Mouse (Mus musculus) midbrain, embryonic 16.5 days (tissue): Measurements from ENCODE around the gene Anks1. TPM values are rescaled to one million over a fixed set of nuclear protein-coding genes. Genes with fewer than 3 reads are reported as not detected.
"Not testable (repeated sequence)": the region's sequence is repeated elsewhere in the genome, so short reads cannot be mapped to it uniquely, and the experiment has no call there.

Experiments used
- ATAC-seq: fragments of 200-750 bp; cut with Nextera tagmentation; 2 replicates; pipeline ENCODE4 v1.8.0; 2017; ENCODE audit warnings: moderate TSS enrichment
- H3K27ac ChIP-seq: fragments of 300-500 bp; sonication (generic); 2 replicates; pipeline ENCODE4 v1.5.1; 2014; ENCODE audit warnings: mild to moderate bottlenecking, low read length, mixed read lengths
- H3K27me3 ChIP-seq: fragments of 300-500 bp; sonication (generic); 2 replicates; pipeline ENCODE4 v1.6.1; 2014; ENCODE audit warnings: low read depth, low read length, mixed read lengths; ENCODE audit not compliant: control insufficient read depth, insufficient read depth
- H3K36me3 ChIP-seq: fragments of 300-500 bp; sonication (generic); 2 replicates; pipeline ENCODE4 v1.6.1; 2014; ENCODE audit warnings: mild to moderate bottlenecking, low read length, moderate library complexity, mixed read lengths; ENCODE audit not compliant: control insufficient read depth, insufficient read depth
- H3K4me1 ChIP-seq: fragments of 300-500 bp; sonication (generic); 2 replicates; pipeline ENCODE4 v1.6.1; 2014; ENCODE audit warnings: mild to moderate bottlenecking, low read length, mixed read lengths; ENCODE audit not compliant: control insufficient read depth, insufficient read depth
- H3K4me2 ChIP-seq: fragments of 300-500 bp; sonication (generic); 2 replicates; pipeline ENCODE4 v1.6.1; 2014; ENCODE audit warnings: mild to moderate bottlenecking, low read length, mixed read lengths
- H3K4me3 ChIP-seq: fragments of 300-500 bp; sonication (generic); 2 replicates; pipeline ENCODE4 v1.5.1; 2014; ENCODE audit warnings: low read depth, mild to moderate bottlenecking, low read length, moderate library complexity, mixed read lengths
- H3K9ac ChIP-seq: fragments of 300-500 bp; sonication (generic); 2 replicates; pipeline ENCODE4 v1.6.1; 2014; ENCODE audit warnings: low read depth, low read length, mixed read lengths
- H3K9me3 ChIP-seq: fragments of 300-500 bp; sonication (generic); replicated peaks from 2 replicates; pipeline ENCODE4 v1.6.1; 2014; ENCODE audit warnings: mild to moderate bottlenecking, low read length, mixed read lengths; ENCODE audit not compliant: control insufficient read depth, poor library complexity, severe bottlenecking
- WGBS: fragments of 180-500 bp; shearing (Covaris S2); extraction: QIAGEN DNeasy Blood & Tissue Kit; methylation state at CpG from one replicate; pipeline ENCODE4 v1.1.7; 2014; 5-methylcytosine and 5-hydroxymethylcytosine counted together
- polyA plus RNA-seq: library from polyadenylated mRNA; unstranded; fragments of >200 nt; fragmentation: Nextera tagmentation; extraction: Ambion mirVana; gene quantifications from 2 replicates; pipeline ENCODE4 v1.2.1, GENCODE M21; 2015

Anks1 gene
- polyA plus RNA-seq, 1 experiment from 2014 or later: 56.2 TPM

DNA sequence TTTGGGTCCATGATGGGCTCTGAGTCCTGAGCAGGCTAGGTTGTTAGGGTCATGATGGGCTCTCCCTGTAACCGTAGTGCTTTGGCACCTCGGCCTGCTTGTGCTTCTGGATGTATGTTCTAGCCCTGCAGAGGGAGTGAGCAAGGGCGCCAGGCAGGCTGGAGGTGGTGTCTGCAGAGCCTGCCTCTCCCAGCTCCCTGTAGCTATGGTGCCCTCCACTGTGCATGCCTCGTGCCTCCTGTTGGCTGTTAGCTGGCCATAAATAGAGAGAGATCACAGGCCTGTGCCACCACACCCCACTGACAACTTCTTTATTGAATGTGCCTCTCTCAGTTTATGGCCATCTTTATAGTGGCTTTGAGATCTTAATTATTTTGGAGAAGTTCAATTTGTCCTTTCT lies 87.2 kb downstream of the Anks1 start:
- Histone ChIP-seq H3K4me3 (no peak overlapping the region), H3K4me1 (0 out of 2 replicates have a peak, but pooled peaks cover 2% of the 10 kb centered on the region), H3K4me2 (no peak overlapping the region), H3K9me3 (no peaks in the 10 kb centered on the region), H3K9ac (no peak overlapping the region), H3K36me3 (peaks cover 12% of the 10 kb centered on the region), H3K27ac (no peak overlapping the region), H3K27me3 (no peaks in the 10 kb centered on the region)
- 91% methylated on average over 4 of the region's 4 CpGs for whole genome bisulfite sequencing
- no peak for ATAC-seq

GRCm38 (mm10) chr17:27997212-27997611 lies 88.1 kb downstream of the Anks1 start:
- peaks cover 12% of the 10 kb centered on the region for H3K36me3 ChIP-seq
- peaks cover 2% of the 10 kb centered on the region; the same call in 1 of the 2 replicates for H3K4me1 ChIP-seq
- WGBS: 85% methylated on average over 12 of the region's 12 CpGs
- H3K27me3 ChIP-seq: no peaks in the 10 kb centered on the region
- H3K4me2 ChIP-seq: no peak overlapping the region
- H3K4me3 ChIP-seq: no peak overlapping the region
- H3K9ac ChIP-seq: no peak overlapping the region
- H3K27ac ChIP-seq: no peak overlapping the region
- H3K9me3 ChIP-seq: no peaks in the 10 kb centered on the region
- no peak for ATAC-seq

GRCm38 (mm10) chr17:27999683-28000273 lies 90.7 kb downstream of the Anks1 start:
- not testable (repeated sequence) for H3K9me3 ChIP-seq, H3K27me3 ChIP-seq, H3K4me2 ChIP-seq, H3K4me1 ChIP-seq, ATAC-seq, H3K9ac ChIP-seq, H3K4me3 ChIP-seq, H3K27ac ChIP-seq
- 79% methylated on average over 13 of the region's 13 CpGs for WGBS
- peaks cover 12% of the 10 kb centered on the region for H3K36me3 ChIP-seq

- H3K27ac ChIP-seq: no peak overlapping the region
- H3K4me3 ChIP-seq: no peak overlapping the region
- no peak overlapping the region for H3K9ac ChIP-seq
- ATAC-seq: no peak
- H3K27me3 ChIP-seq: no peaks in the 10 kb centered on the region
- H3K36me3 ChIP-seq: peaks cover 7% of the 10 kb centered on the region
- peaks cover 2% of the 10 kb centered on the region; the same call in 1 of the 2 replicates for H3K4me1 ChIP-seq
- no peaks in the 10 kb centered on the region for H3K9me3 ChIP-seq
- H3K4me2 ChIP-seq: no peak overlapping the region
- WGBS: 47% methylated on average over 4 of the region's 4 CpGs
Measured at GRCm38 (mm10) chr17:28000389-28000788, 91.3 kb downstream of the Anks1 start.

DNA sequence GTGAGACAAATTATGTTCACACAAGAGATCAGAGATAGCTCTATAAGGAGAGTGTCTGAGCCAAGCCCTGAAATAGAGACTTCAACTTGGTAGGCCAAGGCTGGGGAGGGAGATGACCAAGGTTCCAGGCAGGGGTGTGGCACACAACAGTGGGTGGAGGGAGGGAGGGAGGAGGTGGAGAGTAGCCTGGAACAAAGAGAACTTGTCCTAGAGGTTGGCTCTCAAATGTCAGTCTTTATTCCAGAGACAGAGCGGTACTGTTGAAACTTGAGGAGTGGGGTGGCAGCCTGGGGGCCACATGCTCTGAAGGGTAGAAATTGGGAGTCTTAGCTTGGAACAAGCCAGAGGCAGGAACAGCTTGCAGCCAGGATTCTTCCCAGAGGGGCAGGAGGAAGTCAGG lies 91.7 kb downstream of the Anks1 start:
- no peak for ATAC-seq
- Histone ChIP-seq H3K9me3 (no peaks in the 10 kb centered on the region), H3K27ac (no peak overlapping the region), H3K9ac (no peak overlapping the region), H3K36me3 (peaks cover 3% of the 10 kb centered on the region; the same call in 1 of the 2 replicates), H3K4me1 (peaks cover 2% of the 10 kb centered on the region; the same call in 1 of the 2 replicates), H3K4me2 (no peak overlapping the region), H3K27me3 (no peaks in the 10 kb centered on the region), H3K4me3 (no peak overlapping the region)
- whole genome bisulfite sequencing: 45% methylated on average over 1 of the region's 1 CpGs

GRCm38 (mm10) chr17:28005393-28005792 lies 96.3 kb downstream of the Anks1 start:
- H3K4me1 ChIP-seq: peaks cover 8% of the 10 kb centered on the region
- H3K27ac ChIP-seq: no peak overlapping the region
- no peaks in the 10 kb centered on the region for H3K9me3 ChIP-seq
- ATAC-seq: no peak
- H3K27me3 ChIP-seq: no peaks in the 10 kb centered on the region
- H3K36me3 ChIP-seq: peaks cover 4% of the 10 kb centered on the region; the same call in 1 of the 2 replicates
- no peak overlapping the region for H3K4me3 ChIP-seq
- no peak overlapping the region for H3K4me2 ChIP-seq
- no peak overlapping the region for H3K9ac ChIP-seq

DNA sequence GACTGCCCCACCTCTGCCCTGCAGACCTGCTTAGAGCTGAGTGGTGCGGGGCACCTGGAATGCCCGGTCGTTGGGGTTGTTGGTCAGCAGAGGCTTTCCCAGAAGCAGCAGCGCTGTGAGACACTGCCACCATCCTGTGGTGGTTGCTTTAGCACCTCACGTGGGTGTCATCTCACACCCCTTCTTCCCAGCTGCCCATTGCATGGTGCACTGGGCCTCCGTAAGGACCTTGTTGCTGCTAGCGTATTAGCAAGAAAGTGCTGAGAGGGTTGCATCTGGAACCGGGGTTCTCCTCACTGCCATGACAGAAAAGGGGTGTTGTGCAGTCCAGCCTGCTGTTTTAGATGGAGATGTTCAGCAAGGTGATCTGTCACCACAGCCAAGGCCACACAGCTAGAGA lies 97.1 kb downstream of the Anks1 start:
- no peak overlapping the region for H3K4me3 ChIP-seq
- H3K4me1 ChIP-seq: peaks cover 8% of the 10 kb centered on the region
- no peaks in the 10 kb centered on the region for H3K27me3 ChIP-seq
- 95% methylated on average over 8 of the region's 8 CpGs for WGBS
- H3K9ac ChIP-seq: no peak overlapping the region
- ATAC-seq: no peak
- no peak overlapping the region for H3K27ac ChIP-seq
- no peaks in the 10 kb centered on the region for H3K9me3 ChIP-seq
- H3K4me2 ChIP-seq: no peak overlapping the region
- peaks cover 4% of the 10 kb centered on the region; the same call in 1 of the 2 replicates for H3K36me3 ChIP-seq

GRCm38 (mm10) chr17:28006611-28007010 lies 97.5 kb downstream of the Anks1 start:
- no peak overlapping the region for H3K4me3 ChIP-seq

GRCm38 (mm10) chr17:28007179-28007811 lies 98.2 kb downstream of the Anks1 start:
- H3K4me2 ChIP-seq: peak overlapping the region; percentile 24
- H3K27ac ChIP-seq: peak overlapping the region; percentile 63
- peaks cover 4% of the 10 kb centered on the region; the same call in 1 of the 2 replicates for H3K36me3 ChIP-seq
- peaks cover 8% of the 10 kb centered on the region for H3K4me1 ChIP-seq
- no peaks in the 10 kb centered on the region for H3K27me3 ChIP-seq
- 0 out of 2 replicates have a peak, but pooled peaks have one; percentile 29 for ATAC-seq
- WGBS: 23% methylated on average over 29 of the region's 29 CpGs
- no peak overlapping the region for H3K4me3 ChIP-seq
- no peaks in the 10 kb centered on the region for H3K9me3 ChIP-seq
- H3K9ac ChIP-seq: no peak overlapping the region

More at GRCm38 (mm10) chr17:28006611-28007010, 97.5 kb downstream of the Anks1 start:
- no peak overlapping the region for H3K9ac ChIP-seq
- no peaks in the 10 kb centered on the region for H3K9me3 ChIP-seq
- H3K36me3 ChIP-seq: peaks cover 4% of the 10 kb centered on the region; the same call in 1 of the 2 replicates
- H3K4me2 ChIP-seq: no peak overlapping the region
- WGBS: 53% methylated on average over 5 of the region's 5 CpGs
- no peaks in the 10 kb centered on the region for H3K27me3 ChIP-seq
- H3K27ac ChIP-seq: no peak overlapping the region
- ATAC-seq: no peak
- peaks cover 8% of the 10 kb centered on the region for H3K4me1 ChIP-seq
